Mouse (Mus musculus): ENCODE results near the gene Llgl2.

GRCm38 (mm10) chr11:115858354-115858753 is 34.5 kb downstream of the Llgl2 start, which contains the start of gene Myo15b:
- TF ChIP-seq CTCF (conservative IDR thresholded peaks at IDR 0.05 in 1 of 2, IDR thresholded peaks at IDR 0.05 in 1 of 2; ENCODE audit: low read depth in 2 of 2, low read length in 2 of 2) (no peak), ZC3H11A (IDR thresholded peaks at IDR 0.05; ENCODE audit: low read depth, low read length) (no peak), POLR2A (IDR thresholded peaks at IDR 0.05; ENCODE audit: low read depth, low read length) (no peak), KAT2A (IDR thresholded peaks at IDR 0.05; ENCODE audit: insufficient replicate concordance, low read length) (no peak)
